In the genomic region with DNA sequence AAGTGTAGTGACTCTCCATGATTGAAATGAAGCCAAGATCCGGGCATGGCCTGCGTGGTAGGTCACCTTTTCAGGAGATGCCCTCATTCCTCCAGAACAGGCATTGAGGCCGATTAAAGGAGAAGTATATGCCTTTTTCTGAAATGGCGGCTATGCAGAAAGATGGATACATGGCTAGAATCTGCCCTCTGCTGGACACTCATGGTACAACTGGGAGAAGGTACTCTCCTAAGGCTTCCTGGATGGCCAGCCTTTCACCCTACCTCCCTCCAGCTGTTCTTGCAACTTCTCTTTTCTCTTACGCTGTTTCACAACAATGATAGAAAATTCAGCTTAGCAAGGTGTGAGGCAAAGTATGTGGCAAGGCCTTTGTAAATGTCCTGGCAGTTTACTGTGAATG, we compare ENCODE assay signal across 8 mouse cellular contexts. TPM values are rescaled to one million over a fixed set of nuclear protein-coding genes. Genes with fewer than 3 reads are reported as not detected.
DNase-seq lines count a peak whose midpoint lies in the region; ATAC-seq and TF ChIP-seq lines count a peak whose summit lies in the region.

No protein-coding gene starts in this region.

- no peaks in the 10 kb centered on the region for H3K79me2 ChIP-seq in heart, adult 2 months (replicated peaks; ENCODE audit: control insufficient read depth, insufficient read depth, low read length)

- no peak for TF ChIP-seq EP300 in heart, adult 2 months (IDR thresholded peaks at IDR 0.05; ENCODE audit: insufficient read depth, low read depth, low read length)

- H3K4me2 ChIP-seq in heart, embryonic 12.5 days, result no peak overlapping the region
- H3K4me2 ChIP-seq in heart, embryonic 13.5 days, result no peak overlapping the region

- no peaks in the 10 kb centered on the region for H3K9me3 ChIP-seq in heart, embryonic 12.5 days (replicated peaks)
- no peaks in the 10 kb centered on the region for H3K9me3 ChIP-seq in embryonic facial prominence, embryonic 10.5 days
- no peaks in the 10 kb centered on the region for H3K9me3 ChIP-seq in heart, embryonic 13.5 days

- no peak for TF ChIP-seq POLR2A in heart, adult 2 months (IDR thresholded peaks at IDR 0.05; ENCODE audit: insufficient read depth, low read depth, low read length)

- no peak overlapping the region for H3K4me3 ChIP-seq in heart, adult 2 months
- H3K4me3 ChIP-seq in heart, embryonic 12.5 days, result no peak overlapping the region
- H3K4me3 ChIP-seq in embryonic facial prominence, embryonic 10.5 days, result no peak overlapping the region
- H3K4me3 ChIP-seq in heart, embryonic 13.5 days, result no peak overlapping the region

- no peaks in the 10 kb centered on the region for H3K36me3 ChIP-seq in heart, adult 2 months (ENCODE audit: control insufficient read depth, insufficient read depth, low read length)
- H3K36me3 ChIP-seq in heart, embryonic 12.5 days, result peaks cover 22% of the 10 kb centered on the region
- peaks cover 53% of the 10 kb centered on the region for H3K36me3 ChIP-seq in embryonic facial prominence, embryonic 10.5 days (replicated peaks)
- H3K36me3 ChIP-seq in heart, embryonic 13.5 days, result peaks cover 42% of the 10 kb centered on the region

- peak; percentile 69 to 74 for DNase-seq in heart, adult 2 months
- DNase-seq in adrenal gland, postnatal 10 days, result peak; percentile 83
- peak; percentile 64 for DNase-seq in embryonic facial prominence, embryonic 10.5 days (ENCODE audit: low spot score)
- DNase-seq in layer of hippocampus, postnatal 14 days (ENCODE audit: low spot score in 2 of 2), result peak; percentile 81 to 88
- DNase-seq in skeletal muscle tissue, adult 2 months (ENCODE audit: low read depth, low spot score), result peak; percentile 48

- TF ChIP-seq CTCF in heart, adult 2 months (IDR thresholded peaks at IDR 0.05), result peak; percentile 89

- H3K4me1 ChIP-seq in heart, adult 2 months (ENCODE audit: control insufficient read depth, insufficient read depth, low read length), result no peaks in the 10 kb centered on the region; the same call in 1 of the 2 replicates
- peaks cover 30% of the 10 kb centered on the region for H3K4me1 ChIP-seq in heart, embryonic 12.5 days (replicated peaks)
- peaks cover 9% of the 10 kb centered on the region for H3K4me1 ChIP-seq in embryonic facial prominence, embryonic 10.5 days
- peaks cover 29% of the 10 kb centered on the region for H3K4me1 ChIP-seq in heart, embryonic 13.5 days

- intact Hi-C loops in heart, adult 2 months (cut with DNase I), result no loop called here

- no peak for ATAC-seq in heart, embryonic 12.5 days (ENCODE audit: insufficient number of reproducible peaks, low FRiP score)
- ATAC-seq in heart, embryonic 13.5 days (ENCODE audit: extremely low read depth, insufficient number of reproducible peaks, low FRiP score, low TSS enrichment), result peak; percentile 31; the same call in 1 of the 2 replicates
- peak; percentile 92 for ATAC-seq in megakaryocyte, adult 5-6 weeks (ENCODE audit: poor library complexity, severe bottlenecking)

- no peaks in the 10 kb centered on the region for H3K27me3 ChIP-seq in heart, adult 2 months (ENCODE audit: control insufficient read depth, insufficient read depth, low read length)
- no peaks in the 10 kb centered on the region for H3K27me3 ChIP-seq in heart, embryonic 12.5 days (replicated peaks)
- no peaks in the 10 kb centered on the region for H3K27me3 ChIP-seq in embryonic facial prominence, embryonic 10.5 days (replicated peaks; ENCODE audit: low read depth, poor library complexity, severe bottlenecking)
- H3K27me3 ChIP-seq in heart, embryonic 13.5 days (replicated peaks), result no peaks in the 10 kb centered on the region

- 38% methylated on average over 5 of the region's 5 CpGs for WGBS in heart, adult 2 months
- WGBS in heart, embryonic 12.5 days, result 48% methylated on average over 5 of the region's 5 CpGs
- WGBS in embryonic facial prominence, embryonic 10.5 days, result 52% methylated on average over 5 of the region's 5 CpGs
- WGBS in heart, embryonic 13.5 days, result 47% methylated on average over 5 of the region's 5 CpGs

- no peak overlapping the region for H3K27ac ChIP-seq in heart, adult 2 months
- no peak overlapping the region for H3K27ac ChIP-seq in heart, embryonic 12.5 days (ENCODE audit: poor library complexity, severe bottlenecking)
- H3K27ac ChIP-seq in embryonic facial prominence, embryonic 10.5 days (replicated peaks), result no peak overlapping the region
- H3K27ac ChIP-seq in heart, embryonic 13.5 days (replicated peaks), result no peak overlapping the region

- H3K9ac ChIP-seq in heart, adult 2 months (ENCODE audit: low read depth, low read length), result no peak overlapping the region
- H3K9ac ChIP-seq in heart, embryonic 12.5 days, result no peak overlapping the region
- H3K9ac ChIP-seq in heart, embryonic 13.5 days, result no peak overlapping the region

RNA-seq across cellular contexts. Expression of gene Rab11fip4, which starts 13.3 kb away (rescaled TPM):
- total RNA-seq in heart, adult 2 months (2021), result under 1 TPM; 0.11 to 0.26 TPM
- 0.20 and 0.66 TPM in 2 replicates for polyA plus RNA-seq in heart, adult 2 months (2012; rRNA removed)
- 0.63 and 0.77 TPM in 2 replicates for polyA plus RNA-seq in heart, embryonic 12.5 days (2016; fragmentation: Nextera tagmentation; extraction: Ambion mirVana)
- total RNA-seq in adrenal gland, postnatal 10 days (2021), result 1 to 10 TPM; 5.1 to 5.9 TPM
- polyA plus RNA-seq in embryonic facial prominence, embryonic 10.5 days (2016; fragmentation: Nextera tagmentation; extraction: Ambion mirVana), result 15.8 and 16.3 TPM in 2 replicates
- polyA plus RNA-seq in heart, embryonic 13.5 days (2015; fragmentation: Nextera tagmentation; extraction: Ambion mirVana), result 0.31 and 0.37 TPM in 2 replicates
- 100 to 1,000 TPM; 159 to 161 TPM for total RNA-seq in layer of hippocampus, postnatal 14 days (2021)
- 3.7 and 4.9 TPM in 2 replicates for total RNA-seq in megakaryocyte, adult 5-6 weeks (2015)
- 13.3 and 17.8 TPM in 2 replicates for total RNA-seq in megakaryocyte, adult 5-6 weeks (2017)

RNA-seq across cellular contexts. Expression of gene Evi2a, which starts 47.3 kb away (rescaled TPM):
- 1 to 10 TPM; 1.9 to 2.0 TPM for total RNA-seq in heart, adult 2 months (2021)
- 3.8 and 4.2 TPM in 2 replicates for polyA plus RNA-seq in heart, adult 2 months (2012; rRNA removed)
- polyA plus RNA-seq in heart, embryonic 12.5 days (2016; fragmentation: Nextera tagmentation; extraction: Ambion mirVana), result 1.1 and 1.7 TPM in 2 replicates
- total RNA-seq in adrenal gland, postnatal 10 days (2021), result 1 to 10 TPM; 2.3 to 3.0 TPM
- 1.6 and 3.0 TPM in 2 replicates for polyA plus RNA-seq in embryonic facial prominence, embryonic 10.5 days (2016; fragmentation: Nextera tagmentation; extraction: Ambion mirVana)
- 1.9 and 2.7 TPM in 2 replicates for polyA plus RNA-seq in heart, embryonic 13.5 days (2015; fragmentation: Nextera tagmentation; extraction: Ambion mirVana)
- total RNA-seq in layer of hippocampus, postnatal 14 days (2021), result 1 to 10 TPM; 7.4 to 8.7 TPM
- total RNA-seq in megakaryocyte, adult 5-6 weeks (2015), result 248 and 296 TPM in 2 replicates
- total RNA-seq in megakaryocyte, adult 5-6 weeks (2017), result 242 and 257 TPM in 2 replicates

RNA-seq across cellular contexts. Expression of gene Evi2, which starts 47.4 kb away (rescaled TPM):
- total RNA-seq in heart, adult 2 months (2021), result under 1 TPM; 0.14 to 0.16 TPM
- 0.29 and 0.35 TPM in 2 replicates for polyA plus RNA-seq in heart, adult 2 months (2012; rRNA removed)
- polyA plus RNA-seq in heart, embryonic 12.5 days (2016; fragmentation: Nextera tagmentation; extraction: Ambion mirVana), result 0.55 and 0.64 TPM in 2 replicates
- under 1 TPM; 0.18 to 0.27 TPM for total RNA-seq in adrenal gland, postnatal 10 days (2021)
- polyA plus RNA-seq in embryonic facial prominence, embryonic 10.5 days (2016; fragmentation: Nextera tagmentation; extraction: Ambion mirVana), result 1.1 and 1.5 TPM in 2 replicates
- 0.41 and 0.45 TPM in 2 replicates for polyA plus RNA-seq in heart, embryonic 13.5 days (2015; fragmentation: Nextera tagmentation; extraction: Ambion mirVana)
- under 1 TPM in 1 of 2 experiments, not detected in 1; 0.14 TPM for total RNA-seq in layer of hippocampus, postnatal 14 days (2021)
- total RNA-seq in megakaryocyte, adult 5-6 weeks (2015), result 115 and 116 TPM in 2 replicates
- total RNA-seq in megakaryocyte, adult 5-6 weeks (2017), result 21.3 and 21.8 TPM in 2 replicates

RNA-seq across cellular contexts. Expression of gene Evi2b, which starts 54.2 kb away (rescaled TPM):
- 1 to 10 TPM in 1 of 2 experiments, under 1 TPM in 1; 0.43 to 1.0 TPM for total RNA-seq in heart, adult 2 months (2021)
- polyA plus RNA-seq in heart, adult 2 months (2012; rRNA removed), result 3.8 and 4.2 TPM in 2 replicates
- 0.36 TPM in 1 of 2 replicates, not detected in the other for polyA plus RNA-seq in heart, embryonic 12.5 days (2016; fragmentation: Nextera tagmentation; extraction: Ambion mirVana)
- total RNA-seq in adrenal gland, postnatal 10 days (2021), result 1 to 10 TPM; 3.6 to 3.7 TPM
- polyA plus RNA-seq in embryonic facial prominence, embryonic 10.5 days (2016; fragmentation: Nextera tagmentation; extraction: Ambion mirVana), result 0.23 TPM in 1 of 2 replicates, not detected in the other
- 0.51 and 0.66 TPM in 2 replicates for polyA plus RNA-seq in heart, embryonic 13.5 days (2015; fragmentation: Nextera tagmentation; extraction: Ambion mirVana)
- under 1 TPM; 0.30 to 0.60 TPM for total RNA-seq in layer of hippocampus, postnatal 14 days (2021)
- 1,009 and 1,045 TPM in 2 replicates for total RNA-seq in megakaryocyte, adult 5-6 weeks (2015)
- total RNA-seq in megakaryocyte, adult 5-6 weeks (2017), result 207 and 252 TPM in 2 replicates

Comparison
In these comparisons a context has a peak if more than half of its experiments do, and no peak if none do; other contexts are left out.
1. RNA of gene Rab11fip4, which starts 13.3 kb away (total RNA-seq): 159 to 161 TPM in layer of hippocampus, postnatal 14 days; 3.7 to 17.8 TPM in megakaryocyte, adult 5-6 weeks, 5.1 to 5.9 TPM in adrenal gland, postnatal 10 days and 0.11 to 0.26 TPM in heart, adult 2 months; every median in the first group is over 4 times any median in the second.
2. RNA of gene Evi2a, which starts 47.3 kb away (total RNA-seq): 242 to 296 TPM in megakaryocyte, adult 5-6 weeks; 7.4 to 8.7 TPM in layer of hippocampus, postnatal 14 days, 2.3 to 3.0 TPM in adrenal gland, postnatal 10 days and 1.9 to 2.0 TPM in heart, adult 2 months; every median in the first group is over 10 times any median in the second.
3. RNA of gene Evi2, which starts 47.4 kb away (total RNA-seq): 21.3 to 116 TPM in megakaryocyte, adult 5-6 weeks; 0.18 to 0.27 TPM in adrenal gland, postnatal 10 days, 0.14 to 0.16 TPM in heart, adult 2 months and 0.14 TPM in layer of hippocampus, postnatal 14 days; every median in the first group is over 10 times any median in the second.
4. Peak in every context shown above with its lines, with median percentiles within 50 percentile points of each other: DNase-seq.